Mouse (Mus musculus) kidney, adult 18-20 months (tissue): ENCODE data around the gene Cct4.
A peak's percentile ranks its signal among the peaks of the same experiment; 100 is the strongest.

Source experiments
- DNase-seq: peaks from one replicate; pipeline ENCODE4 v3.0.0; 2021

Cct4 gene

GRCm38 (mm10) chr11:22985510-22985909 lies 4.8 kb upstream of the Cct4 start:
- DNase-seq, result no peak

GRCm38 (mm10) chr11:22987357-22987756 lies 3.0 kb upstream of the Cct4 start:
- no peak for DNase-seq

DNA sequence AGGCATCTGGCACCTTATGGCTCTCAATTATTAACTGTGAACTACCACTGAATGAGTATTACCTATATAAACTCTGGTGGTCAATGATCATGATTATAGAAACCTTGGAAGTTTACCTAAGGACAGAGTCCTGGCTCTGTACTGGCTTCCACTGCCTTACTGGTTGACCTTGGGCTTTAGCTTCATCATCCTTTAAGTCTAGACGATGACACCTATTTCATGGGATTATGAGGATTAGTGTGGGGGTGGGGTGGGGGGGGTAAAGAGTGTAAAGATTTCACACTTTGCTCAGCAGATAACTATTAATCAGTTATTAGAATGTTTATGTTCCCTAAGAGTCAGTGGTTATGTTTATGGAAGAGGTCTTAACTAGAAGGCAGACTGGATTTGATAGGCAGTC lies 533 bp upstream of the Cct4 start:
- DNase-seq, result no peak

DNA sequence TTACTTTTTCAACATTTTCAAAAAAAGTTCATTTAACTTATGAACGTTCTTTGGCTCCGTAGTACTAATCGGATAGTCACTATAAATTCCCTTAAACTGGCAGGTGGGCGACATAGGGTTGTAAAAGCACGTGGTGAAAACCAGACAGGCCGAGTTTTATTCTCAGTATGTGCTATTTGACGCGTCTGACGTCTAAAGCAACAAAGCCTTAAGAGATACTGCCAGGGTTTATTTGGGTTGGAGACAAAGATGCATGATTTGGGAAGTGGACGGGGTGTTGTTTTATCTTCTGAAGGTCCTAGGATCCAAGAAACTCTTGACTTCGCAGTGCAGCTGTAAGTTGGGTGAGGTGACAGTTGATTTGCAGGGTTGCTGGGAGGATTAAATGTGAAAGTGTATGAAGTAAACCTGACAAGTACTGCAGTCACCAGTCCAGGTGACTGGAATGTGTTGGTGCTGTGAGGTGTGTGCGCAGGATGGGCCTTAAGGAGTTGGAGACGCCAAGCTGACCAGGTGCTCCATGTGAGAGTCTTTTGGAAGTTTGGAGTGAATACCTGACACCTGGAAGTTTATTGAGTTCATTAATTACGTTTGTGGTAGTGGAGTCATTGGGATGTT lies 1.0 kb downstream of the Cct4 start:
- DNase-seq, result no peak

GRCm38 (mm10) chr11:22994271-22994670 lies 4.0 kb downstream of the Cct4 start:
- no peak for DNase-seq

GRCm38 (mm10) chr11:22995461-22995860 lies 5.1 kb downstream of the Cct4 start:
- DNase-seq, result no peak

GRCm38 (mm10) chr11:22998308-22998707 lies 8.0 kb downstream of the Cct4 start:
- DNase-seq, result no peak

DNA sequence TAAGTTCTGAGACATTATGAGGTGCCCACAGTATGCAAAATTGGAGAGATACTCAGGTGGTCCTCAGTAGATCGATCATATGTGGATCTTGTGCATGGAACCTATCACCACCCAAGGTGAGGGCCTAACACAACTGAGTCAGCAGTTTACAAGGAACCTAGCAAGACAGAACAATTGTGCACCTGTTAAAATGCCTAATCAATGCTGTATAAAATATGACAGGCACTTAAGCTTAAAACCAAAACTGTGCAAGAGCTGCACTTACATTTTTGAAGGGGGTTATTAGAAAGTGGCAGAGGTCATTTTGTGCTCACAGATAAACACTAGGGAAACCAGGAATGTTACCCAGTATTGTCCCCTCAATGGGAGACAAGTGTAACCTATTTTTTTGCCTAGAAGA lies 15.0 kb downstream of the Cct4 start:
- no peak for DNase-seq

DNA sequence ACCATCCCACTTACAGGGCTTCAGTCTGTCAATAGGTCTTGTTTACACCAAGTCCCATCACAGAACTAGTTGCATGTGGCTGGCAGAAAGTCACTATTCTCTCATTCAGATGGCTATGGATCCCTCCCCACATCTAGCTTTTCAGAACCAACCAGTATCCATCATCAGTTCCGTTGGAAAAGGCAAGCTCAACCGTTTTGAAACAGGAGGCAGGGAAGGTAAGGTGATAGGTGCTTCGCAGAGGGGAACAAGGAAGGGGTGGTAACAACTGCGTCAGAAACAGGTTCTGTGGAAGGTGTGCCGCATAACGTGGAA lies 16.8 kb downstream of the Cct4 start:
- no peak for DNase-seq

GRCm38 (mm10) chr11:23007481-23008180 lies 17.3 kb downstream of the Cct4 start, which contains the start of gene Fam161a:
Fam161a (plus strand) TSS chr11:23007531.
- DNase-seq, result peak; percentile 77

GRCm38 (mm10) chr11:23008181-23008823 lies 18.0 kb downstream of the Cct4 start:
- peak; percentile 86 for DNase-seq

DNA sequence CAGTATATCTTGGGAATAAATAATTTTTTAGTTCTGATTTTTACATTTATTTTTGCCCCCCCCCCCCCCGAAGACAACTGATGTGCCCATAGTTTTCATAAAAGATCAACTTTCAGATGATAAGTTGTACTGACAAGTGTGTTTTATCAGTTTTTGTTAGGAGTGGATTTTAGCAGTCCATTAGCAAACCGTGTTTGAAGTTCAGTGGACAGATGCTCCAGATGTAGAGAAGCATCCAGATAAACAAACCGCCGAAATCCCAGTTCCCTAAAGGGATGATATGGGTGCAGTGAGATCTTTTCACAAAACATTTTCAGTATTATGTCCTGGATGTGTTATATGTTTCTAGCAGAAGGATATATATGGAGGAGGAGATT lies 18.5 kb downstream of the Cct4 start:
- DNase-seq, result no peak

DNA sequence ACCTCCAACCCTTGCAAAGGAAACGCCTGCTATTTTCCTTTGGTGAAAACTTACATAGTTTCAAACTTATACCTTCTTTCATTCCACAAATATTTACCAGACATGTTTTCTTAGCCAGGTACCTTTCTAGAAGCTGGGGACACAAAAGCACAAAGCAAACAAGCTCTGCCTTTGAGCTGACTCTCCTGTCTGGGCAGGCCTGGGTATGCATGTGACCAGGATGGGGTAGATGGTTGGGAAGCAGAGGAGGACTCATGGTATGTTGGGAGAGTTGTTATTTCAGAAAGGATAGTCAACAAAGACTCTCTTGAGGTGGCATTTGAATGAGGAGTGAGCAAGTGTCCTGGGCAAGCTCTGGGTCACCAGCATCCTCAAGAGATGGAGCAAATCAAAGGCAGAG lies 22.8 kb downstream of the Cct4 start:
- no peak for DNase-seq

- DNase-seq, result no peak
Measured at GRCm38 (mm10) chr11:23013580-23014294, 23.4 kb downstream of the Cct4 start.

GRCm38 (mm10) chr11:23014996-23015395 lies 24.7 kb downstream of the Cct4 start:
- no peak for DNase-seq

- DNase-seq, result no peak
Measured at GRCm38 (mm10) chr11:23017943-23018342, 27.6 kb downstream of the Cct4 start.

GRCm38 (mm10) chr11:23020116-23020770 lies 29.9 kb downstream of the Cct4 start:
- DNase-seq, result no peak

DNA sequence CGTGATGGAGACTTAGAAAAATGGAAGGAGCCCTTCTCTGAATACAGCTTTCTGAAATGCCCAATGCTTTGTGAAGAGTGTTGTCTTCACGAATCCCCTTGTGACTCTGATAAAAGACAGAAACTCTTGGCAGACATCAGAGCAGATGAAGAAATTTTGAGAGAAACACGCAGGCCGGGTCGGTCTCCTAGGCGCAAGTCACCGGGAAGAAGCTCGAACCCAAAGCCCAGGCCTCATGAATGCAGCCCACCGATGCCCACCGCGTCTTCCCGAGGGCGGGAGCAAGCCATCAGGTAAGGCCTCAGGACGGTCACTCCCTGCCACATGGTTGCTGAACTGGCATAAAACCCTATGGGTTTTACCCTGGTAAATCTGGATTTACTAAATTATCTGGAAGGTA lies 30.5 kb downstream of the Cct4 start:
- DNase-seq, result no peak

DNA sequence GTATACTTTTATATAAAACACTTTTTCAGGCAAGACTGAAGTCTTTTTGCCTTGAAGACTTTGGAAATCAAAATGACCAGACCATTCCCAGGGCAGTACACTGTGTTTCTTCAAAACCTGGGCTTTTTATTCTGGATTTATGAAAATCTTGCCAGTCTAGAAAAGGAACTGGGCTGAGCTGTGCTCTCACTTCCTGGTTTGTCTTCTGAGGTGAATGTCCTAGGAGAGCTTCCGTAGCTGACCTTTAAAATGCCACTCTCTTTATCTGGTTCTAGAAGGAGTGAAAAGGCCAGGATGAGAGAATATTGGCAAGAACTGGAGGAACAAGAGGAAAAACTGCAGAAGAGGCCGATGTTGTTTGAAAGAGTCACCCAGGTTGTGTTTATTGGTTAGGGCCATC lies 32.8 kb downstream of the Cct4 start:
- no peak for DNase-seq

- no peak for DNase-seq
Measured at GRCm38 (mm10) chr11:23024169-23024568, 33.9 kb downstream of the Cct4 start.

- no peak for DNase-seq
Measured at GRCm38 (mm10) chr11:23028957-23029356, 38.6 kb downstream of the Cct4 start.

GRCm38 (mm10) chr11:23029399-23029798 lies 39.1 kb downstream of the Cct4 start:
- no peak for DNase-seq

DNA sequence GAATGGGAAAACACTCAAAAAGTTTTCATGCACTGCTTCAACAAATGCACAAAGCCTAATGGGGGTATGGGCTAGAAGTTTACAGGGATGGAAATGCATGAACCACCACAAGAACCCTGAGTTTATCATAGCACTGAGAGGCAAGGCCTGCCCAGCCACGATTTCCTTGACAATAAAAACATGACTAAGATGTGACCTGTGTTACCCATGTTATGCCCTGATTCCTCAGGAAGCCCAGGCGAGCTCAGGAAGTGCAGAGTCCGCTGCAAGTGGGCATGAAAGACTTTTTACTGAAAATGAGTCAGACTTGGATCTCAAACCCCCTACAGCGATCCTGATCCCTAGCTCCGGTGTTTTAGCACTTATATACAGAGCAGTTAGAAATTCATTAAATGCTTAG lies 56.9 kb downstream of the Cct4 start:
- DNase-seq, result no peak
